Mouse (Mus musculus) R1 (cell line): Measurements from ENCODE around the gene Psmb3.
"Not testable (repeated sequence)": the region's sequence is repeated elsewhere in the genome, so short reads cannot be mapped to it uniquely, and the experiment has no call there.

Experiments used
- DNase-seq: peaks from one replicate; pipeline ENCODE4 v3.0.0-alpha.2; 2018; ENCODE audit warnings: low read depth, low spot score

Gene Psmb3

GRCm38 (mm10) chr11:97703039-97703826, at the start of gene Psmb3:
Psmb3 (plus strand) TSS chr11:97703399.
- DNase-seq: peak; percentile 100

- no peak for DNase-seq
These were observed 49.0 kb upstream of the Psmb3 start for GRCm38 (mm10) chr11:97654210-97654609.

DNA sequence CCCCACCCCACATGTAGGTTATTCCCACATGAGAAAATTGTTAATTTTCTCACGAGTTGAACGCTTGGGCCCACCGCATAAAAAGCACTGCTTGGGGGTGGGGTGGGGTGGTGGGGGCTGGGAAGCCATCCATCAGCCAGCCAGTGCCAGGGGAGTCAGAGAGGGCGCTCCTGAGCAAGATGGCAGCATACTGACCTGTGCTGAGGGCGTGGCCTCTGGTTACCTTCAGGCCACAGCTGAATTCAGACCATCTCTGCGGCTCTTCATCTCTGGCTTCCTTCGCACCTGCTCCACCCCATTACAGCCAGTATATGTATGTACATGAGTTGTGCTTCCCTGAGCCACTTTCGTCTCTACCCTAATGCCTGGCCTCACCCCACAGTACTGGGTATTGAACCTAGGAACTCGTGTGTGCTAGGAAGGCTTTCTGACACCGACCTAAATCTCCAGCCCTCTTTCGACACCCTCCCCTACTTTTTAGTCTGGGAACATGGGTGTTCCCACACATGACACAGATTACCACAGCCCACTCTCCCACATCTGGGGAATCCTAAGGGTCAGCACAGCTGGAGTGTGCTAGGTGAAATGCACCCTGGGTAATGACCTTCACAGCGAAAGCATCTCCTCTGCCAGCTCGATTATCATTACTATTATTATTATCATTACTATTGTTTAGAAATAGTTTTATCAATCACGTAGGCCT, 46.8 kb upstream of the Psmb3 start:
- peak; percentile 86 for DNase-seq

GRCm38 (mm10) chr11:97657184-97657945, 45.8 kb upstream of the Psmb3 start:
- DNase-seq: peak; percentile 71

DNA sequence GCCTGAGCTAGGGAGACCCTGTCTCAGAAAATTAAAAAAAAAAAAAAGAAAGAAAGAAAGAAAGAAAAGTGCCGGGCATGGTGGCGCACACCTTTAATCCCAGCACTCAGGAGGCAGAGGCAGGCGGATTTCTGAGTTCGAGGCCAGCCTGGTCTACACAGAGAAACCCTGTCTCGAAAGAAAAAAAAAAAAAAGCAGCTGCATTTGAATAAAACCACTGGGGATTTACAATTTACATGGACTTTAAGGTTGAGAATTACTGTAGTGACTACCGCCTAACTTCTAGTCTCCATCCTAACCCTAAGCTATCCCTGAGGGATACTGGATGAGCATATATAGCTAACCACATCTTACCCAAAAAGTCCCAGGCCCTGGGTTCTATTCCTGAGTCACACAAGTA, 45.2 kb upstream of the Psmb3 start:
- DNase-seq: not testable (repeated sequence)

GRCm38 (mm10) chr11:97658751-97659266, 44.4 kb upstream of the Psmb3 start:
- DNase-seq: peak; percentile 76

GRCm38 (mm10) chr11:97659267-97659989, 43.8 kb upstream of the Psmb3 start:
- DNase-seq: no peak

GRCm38 (mm10) chr11:97659990-97660714, 43.0 kb upstream of the Psmb3 start:
- peak; percentile 75 for DNase-seq

- DNase-seq: no peak
These were observed 42.2 kb upstream of the Psmb3 start for GRCm38 (mm10) chr11:97660734-97661647.

DNA sequence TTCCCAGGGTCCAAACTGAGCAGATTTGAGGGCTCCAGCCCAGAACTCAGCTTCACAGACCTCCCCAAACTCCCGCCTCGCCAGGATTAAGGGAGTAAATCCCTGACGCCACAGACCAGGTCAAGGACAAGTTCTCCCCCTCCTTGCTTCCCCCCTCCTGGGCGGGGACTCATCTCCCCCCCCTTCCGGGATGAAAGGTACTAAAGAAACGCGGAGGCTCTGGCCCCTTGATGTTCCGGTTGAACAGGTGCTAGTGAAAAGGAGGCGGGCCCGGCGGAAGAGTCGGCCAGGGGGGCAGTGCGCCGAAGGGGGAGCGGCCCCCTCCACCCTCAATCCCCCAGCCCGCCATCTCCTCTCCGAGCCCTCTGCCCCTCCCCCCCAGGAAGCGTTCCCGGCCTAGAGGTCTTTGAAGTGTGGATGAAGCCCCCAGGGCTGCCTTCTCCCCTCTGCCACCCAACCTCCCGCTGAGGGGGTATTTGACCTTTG, 41.5 kb upstream of the Psmb3 start:
- DNase-seq: peak; percentile 100

DNA sequence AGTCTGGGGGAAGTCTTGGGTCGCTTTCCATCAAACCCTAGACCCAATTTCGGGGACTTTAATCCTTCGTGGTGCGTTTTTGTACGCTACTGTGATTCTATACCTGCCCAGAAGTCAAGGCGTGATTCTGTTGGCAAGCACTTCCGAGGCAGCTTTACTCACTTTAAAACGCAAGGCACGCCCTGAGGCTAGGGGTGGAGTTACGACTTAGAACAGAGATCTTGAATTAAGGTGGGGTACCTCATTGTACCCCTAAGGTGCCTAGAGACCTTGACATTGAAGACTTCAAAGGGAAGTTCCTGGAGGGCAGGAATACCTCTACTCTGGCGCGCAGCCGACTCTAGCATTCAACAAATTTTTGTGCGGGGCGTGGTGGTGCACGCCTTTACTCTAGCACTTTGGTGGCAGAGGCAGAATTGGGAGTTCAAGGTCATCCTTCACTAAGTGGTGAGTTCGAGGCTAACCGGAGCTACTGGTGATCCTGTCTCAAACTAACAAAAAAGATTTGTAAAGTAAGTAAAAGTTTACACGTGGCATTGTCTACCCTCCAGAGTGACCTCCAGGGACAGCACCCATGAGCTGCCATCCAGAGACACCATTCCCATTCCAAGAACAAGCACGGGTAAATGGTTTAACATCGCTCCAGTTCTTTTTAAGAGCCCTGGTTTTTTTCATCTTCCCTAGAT, 40.8 kb upstream of the Psmb3 start:
- peak; percentile 100 for DNase-seq

- DNase-seq: no peak
These were observed 40.2 kb upstream of the Psmb3 start, which contains the start of gene Mllt6 for GRCm38 (mm10) chr11:97662893-97663527. Mllt6 (plus strand) TSS chr11:97663414.

- peak; percentile 89 for DNase-seq
These were observed 39.5 kb upstream of the Psmb3 start for GRCm38 (mm10) chr11:97663528-97664338.

- DNase-seq: peak; percentile 75
These were observed 38.9 kb upstream of the Psmb3 start for GRCm38 (mm10) chr11:97664339-97664665.

DNA sequence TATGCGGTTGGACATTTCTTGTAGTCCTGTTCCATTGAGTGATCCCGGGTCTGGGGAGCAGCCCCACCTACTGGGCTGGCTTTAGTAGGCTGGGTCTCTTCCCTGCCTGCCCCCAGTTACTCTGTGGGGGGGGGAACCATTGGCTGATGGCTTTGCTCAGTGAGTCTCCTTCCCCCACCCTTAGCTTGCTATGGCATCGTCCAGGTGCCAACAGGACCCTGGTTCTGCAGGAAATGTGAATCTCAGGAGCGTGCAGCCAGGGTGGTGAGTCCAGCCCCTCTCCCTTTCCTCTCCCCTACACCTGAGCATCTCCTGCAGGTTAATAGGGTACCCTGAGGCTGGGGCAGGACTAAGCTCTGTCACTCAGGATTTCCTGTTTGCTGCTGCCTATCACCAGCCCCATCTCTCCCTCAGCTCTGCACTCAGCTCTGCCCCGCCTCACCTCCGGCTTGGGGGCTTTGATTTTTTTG, 38.4 kb upstream of the Psmb3 start:
- peak; percentile 89 for DNase-seq

DNA sequence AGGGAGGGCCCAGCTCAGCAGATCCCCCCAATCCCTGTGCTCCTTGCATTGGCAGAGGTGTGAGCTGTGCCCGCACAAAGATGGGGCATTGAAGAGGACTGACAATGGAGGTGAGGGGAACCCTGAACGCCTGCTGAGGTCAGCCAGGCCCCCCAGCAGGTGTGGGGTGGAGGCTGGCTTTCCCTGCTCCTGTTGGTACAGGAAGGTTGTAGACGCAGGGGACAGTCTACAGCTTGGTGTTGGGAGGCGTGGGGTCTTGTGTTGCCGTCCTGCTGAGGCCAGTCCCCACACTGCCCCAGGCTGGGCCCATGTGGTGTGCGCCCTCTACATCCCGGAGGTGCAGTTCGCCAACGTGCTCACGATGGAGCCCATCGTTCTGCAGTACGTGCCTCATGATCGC, 37.8 kb upstream of the Psmb3 start:
- DNase-seq: no peak

DNA sequence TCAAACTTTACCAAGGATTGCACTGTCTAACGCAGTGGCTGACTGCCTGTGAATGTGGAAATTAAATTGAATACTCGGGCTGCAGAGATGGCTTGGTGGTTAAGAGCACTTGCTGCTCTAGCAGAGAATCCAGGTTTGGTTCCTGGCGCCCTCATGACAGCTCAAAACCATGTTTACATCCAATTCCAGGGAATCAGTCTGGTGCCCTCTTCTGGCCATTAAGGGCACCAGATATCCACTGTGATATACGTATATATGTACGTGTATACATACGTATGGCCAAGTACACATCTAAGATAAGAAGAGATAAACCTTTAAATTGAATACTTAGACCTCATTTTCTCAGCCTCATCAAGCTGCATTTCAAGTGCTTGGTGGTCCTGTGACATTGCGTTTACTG, 37.0 kb upstream of the Psmb3 start:
- peak; percentile 85 for DNase-seq
